Mouse (Mus musculus) cerebellum, postnatal 10 days (tissue): ENCODE results near the gene Thrap3.

ENCODE experiments used
- DNase-seq, 2 experiments: peaks; one replicate each; pipeline ENCODE4 v3.0.0; 2021; ENCODE audit warnings: mixed read lengths in 2 of 2

Gene Thrap3

GRCm38 (mm10) chr4:126137773-126138172 lies 64.8 kb downstream of the Thrap3 start:
- no peak for DNase-seq

DNA sequence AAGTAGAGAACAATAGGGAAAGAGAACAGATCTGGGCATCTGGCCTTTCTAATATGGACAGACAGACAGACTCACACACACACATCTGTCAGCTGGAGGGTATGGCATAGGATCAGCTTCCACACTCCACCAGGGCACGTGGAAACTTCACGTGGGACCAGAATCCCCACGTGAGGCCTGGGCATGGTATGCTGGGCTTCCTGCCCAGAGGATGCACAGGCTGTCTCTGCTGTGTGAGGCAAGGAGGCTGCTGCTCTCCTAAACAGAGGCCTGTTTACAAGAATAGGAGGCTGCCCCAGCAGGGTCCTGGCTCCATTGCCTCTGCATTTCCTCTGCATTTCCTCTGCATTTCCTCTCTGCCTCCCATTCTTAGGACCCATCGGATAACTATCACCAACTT lies 67.9 kb downstream of the Thrap3 start:
- peak in 1 of 2 experiments; percentile 34 for DNase-seq

DNA sequence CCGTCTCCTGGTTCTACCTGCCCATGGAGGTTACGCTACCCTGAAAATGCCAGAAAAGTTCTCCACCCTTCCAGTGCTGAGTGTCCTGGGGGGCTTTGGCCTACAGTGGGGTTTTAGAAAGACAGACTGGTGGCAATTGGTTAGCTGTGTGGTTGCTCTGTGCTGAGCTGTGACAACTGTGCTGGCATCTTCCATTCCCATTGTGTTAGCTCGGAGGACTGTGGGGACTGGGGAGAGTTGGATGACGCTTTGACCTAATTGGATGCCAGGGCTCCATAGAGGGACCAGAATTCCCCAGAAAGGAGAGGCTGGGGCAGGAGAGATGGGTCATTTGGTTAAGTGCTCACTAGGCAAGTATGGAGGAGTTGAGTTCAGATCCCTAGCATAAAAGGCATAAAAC lies 68.3 kb downstream of the Thrap3 start:
- no peak for DNase-seq

DNA sequence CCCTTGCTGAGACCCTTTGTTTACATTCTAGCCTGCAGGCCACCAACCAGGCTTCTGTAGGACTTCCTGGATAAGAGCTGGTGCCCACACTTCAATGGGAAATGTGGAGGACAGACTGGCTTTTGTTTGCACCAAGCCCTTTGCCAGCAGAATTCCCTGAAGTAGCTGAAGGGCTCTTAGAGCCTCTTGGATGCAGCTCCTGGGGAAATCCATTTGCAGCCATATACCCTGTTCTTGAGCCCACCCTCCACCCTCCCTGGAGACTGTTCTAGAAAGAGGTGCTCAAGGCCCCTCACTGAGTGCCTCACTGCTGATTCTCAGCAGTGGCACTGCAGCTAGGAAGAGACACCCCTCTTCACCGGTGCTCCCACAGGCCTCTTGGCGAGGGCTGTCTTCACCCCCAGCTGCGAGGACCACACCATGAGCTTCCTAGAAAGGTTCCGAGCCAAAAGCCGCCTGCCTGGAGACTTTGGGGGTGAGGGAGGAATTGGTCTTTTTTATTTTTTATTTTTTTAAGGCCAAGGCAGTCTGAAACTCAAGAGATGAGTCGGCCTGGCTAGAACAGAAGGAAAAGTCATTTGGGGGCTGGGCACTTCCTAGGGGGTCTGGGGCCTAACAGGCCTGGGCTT lies 69.8 kb downstream of the Thrap3 start:
- no peak for DNase-seq

GRCm38 (mm10) chr4:126131290-126132121 lies 71.1 kb downstream of the Thrap3 start:
- peak; percentile 88 to 91 for DNase-seq

GRCm38 (mm10) chr4:126130502-126130901 lies 72.1 kb downstream of the Thrap3 start:
- peak in 1 of 2 experiments; percentile 39 for DNase-seq

- peak; percentile 71 to 72 for DNase-seq
Measured at GRCm38 (mm10) chr4:126123309-126124040, 79.1 kb downstream of the Thrap3 start.

DNA sequence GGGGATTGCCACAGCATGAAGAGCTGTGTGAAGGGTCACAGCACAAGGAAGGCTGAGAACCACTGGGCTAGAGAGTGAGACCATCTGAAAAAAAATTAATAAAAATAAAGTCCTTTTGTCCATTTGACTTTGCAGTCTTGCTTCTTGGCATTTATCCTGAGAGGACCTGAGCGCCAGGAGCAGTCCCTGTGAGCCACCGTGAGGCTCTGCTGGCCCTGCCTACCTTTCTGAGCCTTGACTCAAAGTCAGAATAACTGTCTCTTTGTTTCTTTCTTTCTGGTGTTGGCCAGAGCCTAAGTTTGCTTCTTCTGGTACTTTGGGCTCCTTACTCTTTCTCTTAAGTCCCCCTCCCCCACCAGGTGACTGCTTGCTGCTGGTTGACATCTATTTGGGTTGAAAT lies 82.1 kb downstream of the Thrap3 start:
- DNase-seq, result peak; percentile 56 to 59

DNA sequence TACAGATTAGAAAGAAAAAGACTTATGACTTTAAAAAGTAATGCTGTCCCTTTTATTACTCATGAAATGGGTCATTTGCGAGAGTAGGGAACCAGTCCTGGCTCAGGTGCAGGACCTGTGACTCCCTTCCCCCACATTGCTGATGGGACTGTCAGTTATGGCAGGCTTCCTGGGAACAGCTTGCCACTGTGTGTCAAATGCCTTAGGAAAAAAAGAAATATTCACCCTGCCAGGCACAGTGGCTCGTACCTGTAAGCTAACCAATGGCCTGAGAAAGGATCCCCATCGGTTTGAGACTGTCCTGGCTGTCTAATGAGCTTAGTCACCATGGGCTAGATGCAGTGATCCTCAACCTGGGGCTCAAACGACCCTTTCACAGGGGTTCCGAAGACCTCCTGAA lies 82.5 kb downstream of the Thrap3 start:
- peak; percentile 87 to 88 for DNase-seq

DNA sequence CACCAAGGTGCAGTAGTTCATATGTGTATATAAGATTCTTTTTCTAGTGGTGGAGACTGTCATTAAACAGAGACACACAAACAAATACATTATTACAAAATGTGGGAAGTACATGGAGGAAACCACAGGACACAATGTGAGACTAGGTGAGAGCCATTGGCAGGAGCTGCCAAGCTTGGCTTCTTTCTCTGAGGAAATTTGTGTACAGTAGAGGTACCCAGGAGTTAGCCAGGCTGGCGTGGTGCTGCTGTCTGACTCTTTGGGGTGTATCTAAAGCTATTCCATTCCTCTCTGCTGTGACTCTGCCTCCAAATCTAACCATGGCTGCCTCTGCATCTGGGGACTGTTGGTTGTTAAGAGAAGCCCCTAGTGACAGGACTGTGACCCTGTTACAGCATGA lies 83.5 kb downstream of the Thrap3 start:
- peak; percentile 73 to 74 for DNase-seq

DNA sequence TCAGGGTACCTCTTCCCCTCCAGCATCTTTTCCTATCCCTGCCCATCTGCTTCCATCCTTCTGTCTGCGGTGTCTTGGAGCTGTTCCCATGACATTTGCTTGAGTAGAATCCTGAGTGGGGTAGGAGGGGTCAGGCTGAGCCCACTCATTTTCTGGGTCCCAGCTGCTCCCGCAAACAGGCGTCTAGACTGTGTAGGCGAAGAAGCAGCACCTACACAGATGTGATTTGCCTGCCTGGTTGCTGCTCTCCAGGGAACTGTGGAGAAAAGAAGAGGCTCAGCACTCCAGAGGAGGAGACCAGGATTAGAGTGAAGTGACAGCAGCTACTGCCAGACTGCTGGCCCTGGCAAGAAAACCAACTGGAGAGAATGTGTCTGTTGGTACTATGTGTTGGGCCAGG lies 83.9 kb downstream of the Thrap3 start:
- DNase-seq, result peak; percentile 88 to 89

DNA sequence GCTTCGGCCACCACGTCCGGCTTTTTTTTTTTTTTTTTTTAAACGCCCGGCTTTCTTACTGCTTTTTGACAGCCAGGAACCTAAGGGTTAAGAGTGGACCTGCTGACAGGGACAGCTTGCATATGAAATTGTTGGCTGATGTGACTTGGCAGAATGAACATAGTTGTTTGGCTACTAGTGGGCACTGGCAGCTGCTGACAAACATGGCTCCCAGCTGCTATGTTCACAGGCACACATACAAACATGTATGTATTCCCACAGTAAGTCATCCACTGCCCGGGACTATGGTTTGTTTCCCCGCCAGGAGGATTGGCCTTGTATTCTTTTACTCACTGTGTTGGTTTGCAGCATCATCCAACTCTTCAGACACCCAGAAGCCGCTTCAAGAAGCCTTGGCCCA lies 85.4 kb downstream of the Thrap3 start:
- DNase-seq, result peak; percentile 78 to 80

GRCm38 (mm10) chr4:126115871-126116521 lies 86.6 kb downstream of the Thrap3 start:
- DNase-seq, result peak in 1 of 2 experiments; percentile 25

- DNase-seq, result peak in 1 of 2 experiments; percentile 21
Measured at GRCm38 (mm10) chr4:126115411-126115810, 87.1 kb downstream of the Thrap3 start.
